12 mouse cellular contexts compared by ENCODE assay signal in genomic region chr3:151323835-151324234, GRCm38 (mm10).
DNase-seq lines count a peak whose midpoint lies in the region; ATAC-seq and TF ChIP-seq lines count a peak whose summit lies in the region.
"Had no signal": no experiment of that assay in that cellular context is flagged by ENCODE, and none has a peak within 500 bp of the region (broad histone marks: within the 10 kb centered on the region; RNA-seq: fewer than 3 reads in every experiment).

No protein-coding gene starts in this region.

- no peak for TF ChIP-seq CTCF in lung, postnatal 0 days (IDR thresholded peaks at IDR 0.05)

- WGBS in lung, postnatal 0 days: 26% methylated on average over 3 of the region's 3 CpGs

- no peak overlapping the region for H3K27ac ChIP-seq in lung, postnatal 0 days (ENCODE audit: low read length)
- H3K27ac ChIP-seq: limb, embryonic 15.5 days; stomach, embryonic 15.5 days had no signal

- 0 out of 2 replicates have a peak, but pooled peaks have one; percentile 57 for TF ChIP-seq EP300 in lung, postnatal 0 days (IDR thresholded peaks at IDR 0.05)

- no peak overlapping the region for H3K9ac ChIP-seq in lung, postnatal 0 days (replicated peaks; ENCODE audit: low read depth)
- H3K9ac ChIP-seq: limb, embryonic 15.5 days; stomach, embryonic 15.5 days had no signal

- no peak overlapping the region for H3K4me3 ChIP-seq in lung, postnatal 0 days (ENCODE audit: low read depth, low read length)
- H3K4me3 ChIP-seq: limb, embryonic 15.5 days; stomach, embryonic 15.5 days had no signal

- peak; percentile 15 for DNase-seq in gastrocnemius, adult 18-20 months (ENCODE audit: low spot score)
- DNase-seq in gastrocnemius, postnatal 4 days (ENCODE audit: low spot score in 2 of 2): no peak
- peak; percentile 15 for DNase-seq in adrenal gland, postnatal 10 days
- peak; percentile 42 for DNase-seq in heart, postnatal 25 days (ENCODE audit: low spot score)
- DNase-seq in lung, postnatal 0 days (ENCODE audit: low spot score): peak; percentile 36
- no peak for DNase-seq in layer of hippocampus, adult 8-10 months (ENCODE audit: low spot score in 2 of 2)
- no peak for DNase-seq in cerebellum, postnatal 4 days (ENCODE audit: low spot score in 2 of 2)
- no peak for DNase-seq in B cell, adult 2 months
- DNase-seq: cerebellum, adult 11 months; layer of hippocampus, adult 9-11 months had no signal

- H3K27me3 ChIP-seq in lung, postnatal 0 days (replicated peaks; ENCODE audit: insufficient read depth, low read length): no peaks in the 10 kb centered on the region
- H3K27me3 ChIP-seq: limb, embryonic 15.5 days; stomach, embryonic 15.5 days had no signal

- peak; percentile 76 for ATAC-seq in lung, postnatal 0 days

- H3K4me2 ChIP-seq in lung, postnatal 0 days (replicated peaks; ENCODE audit: low read depth, low read length): no peak overlapping the region
- H3K4me2 ChIP-seq: limb, embryonic 15.5 days; stomach, embryonic 15.5 days had no signal

- intact Hi-C loops in heart, postnatal 25 days (cut with DNase I): loop anchor here (2.0 kb wide), 2 partner anchors 21 to 119 kb away; no protein-coding TSS in a partner anchor

- H3K4me1 ChIP-seq in lung, postnatal 0 days (ENCODE audit: insufficient read depth, low read depth, low read length): no peaks in the 10 kb centered on the region
- H3K4me1 ChIP-seq: limb, embryonic 15.5 days; stomach, embryonic 15.5 days had no signal

- no peaks in the 10 kb centered on the region for H3K36me3 ChIP-seq in lung, postnatal 0 days (ENCODE audit: insufficient read depth, low read length)
- H3K36me3 ChIP-seq: limb, embryonic 15.5 days; stomach, embryonic 15.5 days had no signal

- H3K9me3 ChIP-seq in lung, postnatal 0 days (ENCODE audit: low read length): no peaks in the 10 kb centered on the region
- H3K9me3 ChIP-seq: limb, embryonic 15.5 days; stomach, embryonic 15.5 days had no signal

Comparison
In these comparisons a context has a peak if more than half of its experiments do, and no peak if none do; other contexts are left out.
1. DNase-seq: peak in gastrocnemius, adult 18-20 months (single experiment), adrenal gland, postnatal 10 days (single experiment), heart, postnatal 25 days (single experiment) and lung, postnatal 0 days (single experiment); none in gastrocnemius, postnatal 4 days (0 of 2), layer of hippocampus, adult 8-10 months (0 of 2), cerebellum, postnatal 4 days (0 of 2) and B cell, adult 2 months (0 of 2).